Mouse (Mus musculus): ENCODE measurements at regions not wholly inside any gene's neighbourhood (a gene's known extent, or its start where the extent isn't known, plus 50 kb on each side); places are given as distances from the start of the nearest gene placed in this dataset.

DNA sequence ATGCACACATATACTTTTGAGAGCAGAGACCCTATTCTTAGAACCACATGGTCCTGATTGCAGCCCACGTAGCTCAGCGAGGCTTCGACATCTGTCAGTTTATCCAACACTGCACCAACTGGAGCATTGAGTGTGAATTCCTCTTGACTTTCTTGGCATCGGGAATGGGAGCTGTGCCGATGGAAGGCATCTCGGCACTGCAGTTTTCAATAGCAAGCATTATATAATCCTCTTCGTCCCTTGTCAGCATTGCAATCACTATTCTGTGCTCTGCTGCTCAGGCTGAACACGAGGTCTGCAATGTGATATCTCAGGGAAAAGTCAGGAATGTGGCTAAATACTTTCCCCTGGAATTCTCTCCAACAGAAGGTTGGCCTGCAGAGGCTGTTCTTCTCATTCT is 224.6 kb downstream of the Lnpk start:
- no peaks in the 10 kb centered on the region for H3K27me3 ChIP-seq (replicated peaks)
- no peaks in the 10 kb centered on the region for H3K9me3 ChIP-seq (replicated peaks)
- H3K4me2 ChIP-seq, result no peak overlapping the region
- H3K9ac ChIP-seq, result no peak overlapping the region
- H3K27ac ChIP-seq (ENCODE audit: poor library complexity, severe bottlenecking), result no peak overlapping the region
- WGBS, result 49% methylated on average over 8 of the region's 8 CpGs
- H3K4me3 ChIP-seq, result no peak overlapping the region
- ATAC-seq (ENCODE audit: insufficient number of reproducible peaks, low FRiP score), result no peak
- no peaks in the 10 kb centered on the region for H3K4me1 ChIP-seq (replicated peaks)
- no peaks in the 10 kb centered on the region for H3K36me3 ChIP-seq

DNA sequence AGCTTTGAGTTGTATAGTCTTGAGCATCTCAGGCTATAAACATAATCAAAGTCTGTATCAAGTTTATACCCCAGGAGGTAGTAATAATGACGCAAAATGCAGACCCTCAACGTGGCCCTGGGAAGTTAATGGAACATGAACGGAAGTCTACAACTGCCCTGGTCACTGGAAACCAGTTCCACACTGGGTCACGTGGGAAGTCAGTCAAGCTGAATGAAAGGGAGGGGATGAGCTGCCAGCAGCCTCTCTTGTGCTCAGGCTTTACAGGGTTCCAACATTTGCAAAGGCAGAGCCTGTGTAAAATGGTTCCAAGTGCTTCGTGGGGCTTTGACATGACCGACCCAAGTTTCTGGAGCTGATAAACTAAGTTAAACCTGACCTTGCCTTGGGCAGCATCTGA is 229.4 kb downstream of the Lnpk start:
- H3K9me3 ChIP-seq (replicated peaks), result no peaks in the 10 kb centered on the region
- H3K36me3 ChIP-seq, result no peaks in the 10 kb centered on the region
- no peak for ATAC-seq (ENCODE audit: insufficient number of reproducible peaks, low FRiP score)
- no peak overlapping the region for H3K4me3 ChIP-seq
- no peak overlapping the region for H3K4me2 ChIP-seq
- no peaks in the 10 kb centered on the region for H3K27me3 ChIP-seq (replicated peaks)
- no peaks in the 10 kb centered on the region for H3K4me1 ChIP-seq (replicated peaks)
- WGBS, result 74% methylated on average over 6 of the region's 6 CpGs
- no peak overlapping the region for H3K9ac ChIP-seq
- H3K27ac ChIP-seq (ENCODE audit: poor library complexity, severe bottlenecking), result no peak overlapping the region

DNA sequence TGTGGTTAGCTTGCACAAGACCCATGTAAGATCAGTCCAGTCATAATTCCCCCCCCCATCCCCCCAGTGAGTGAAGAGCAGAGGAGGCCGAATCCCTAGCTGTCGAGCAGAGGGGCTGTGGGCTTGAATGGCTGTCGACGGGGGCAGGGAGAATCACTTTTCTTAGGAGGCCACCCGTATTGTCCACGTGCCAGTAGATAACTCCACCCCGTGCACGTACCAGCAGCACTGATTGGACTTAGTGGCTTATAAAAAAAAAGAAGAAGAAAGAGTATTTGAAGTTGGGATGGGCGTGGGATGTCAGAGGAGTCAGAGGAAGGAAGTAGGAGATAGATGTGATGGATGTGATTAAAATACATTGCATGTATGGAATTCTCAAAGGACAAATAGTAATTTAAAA is 272.9 kb downstream of the Lnpk start:
- H3K9me3 ChIP-seq (replicated peaks), result no peaks in the 10 kb centered on the region
- no peak overlapping the region for H3K27ac ChIP-seq (ENCODE audit: poor library complexity, severe bottlenecking)
- H3K9ac ChIP-seq, result no peak overlapping the region
- no peaks in the 10 kb centered on the region; the same call in 1 of the 2 replicates for H3K27me3 ChIP-seq (replicated peaks)
- WGBS, result 71% methylated on average over 9 of the region's 9 CpGs
- no peaks in the 10 kb centered on the region for H3K4me1 ChIP-seq (replicated peaks)
- no peak for ATAC-seq (ENCODE audit: insufficient number of reproducible peaks, low FRiP score)
- H3K4me2 ChIP-seq, result no peak overlapping the region
- no peak overlapping the region for H3K4me3 ChIP-seq
- no peaks in the 10 kb centered on the region for H3K36me3 ChIP-seq

DNA sequence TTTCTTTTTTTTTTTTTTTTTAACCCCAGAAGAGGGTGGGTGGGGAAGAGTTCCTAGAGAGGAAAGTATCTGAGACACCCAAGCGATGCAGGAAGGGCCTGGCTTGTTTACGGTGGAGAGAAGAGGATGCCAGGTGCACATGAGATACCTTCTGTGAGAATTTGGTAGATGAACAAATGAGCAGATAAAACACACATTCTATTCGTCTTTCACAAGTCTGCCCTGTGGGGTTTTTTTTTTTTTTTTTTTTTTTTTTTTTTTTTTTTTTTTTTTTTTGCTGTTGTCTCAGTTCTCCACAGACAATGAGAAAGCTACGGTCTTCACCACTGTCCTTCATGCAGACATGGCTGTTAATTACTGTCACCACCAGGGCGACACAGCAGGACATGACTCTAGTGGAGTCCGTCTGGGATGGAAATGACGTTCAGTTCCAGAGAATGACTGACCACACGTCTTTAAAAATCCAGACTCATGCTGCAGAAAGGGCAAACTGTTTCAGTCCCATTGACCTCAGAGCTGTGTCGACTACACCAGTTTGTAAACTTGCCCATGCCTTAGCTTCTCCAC is 278.3 kb downstream of the Lnpk start:
- Histone ChIP-seq H3K4me1 (replicated peaks) (0 out of 2 replicates have a peak, but pooled peaks cover 2% of the 10 kb centered on the region), H3K9me3 (replicated peaks) (no peaks in the 10 kb centered on the region), H3K4me3 (peak overlapping the region; percentile 47), H3K9ac (no peak overlapping the region), H3K27ac (ENCODE audit: poor library complexity, severe bottlenecking) (no peak overlapping the region), H3K36me3 (no peaks in the 10 kb centered on the region), H3K27me3 (replicated peaks) (no peaks in the 10 kb centered on the region; the same call in 1 of the 2 replicates), H3K4me2 (peak overlapping the region; percentile 83)
- no peak for ATAC-seq (ENCODE audit: insufficient number of reproducible peaks, low FRiP score)
- WGBS, result 17% methylated on average over 9 of the region's 9 CpGs

DNA sequence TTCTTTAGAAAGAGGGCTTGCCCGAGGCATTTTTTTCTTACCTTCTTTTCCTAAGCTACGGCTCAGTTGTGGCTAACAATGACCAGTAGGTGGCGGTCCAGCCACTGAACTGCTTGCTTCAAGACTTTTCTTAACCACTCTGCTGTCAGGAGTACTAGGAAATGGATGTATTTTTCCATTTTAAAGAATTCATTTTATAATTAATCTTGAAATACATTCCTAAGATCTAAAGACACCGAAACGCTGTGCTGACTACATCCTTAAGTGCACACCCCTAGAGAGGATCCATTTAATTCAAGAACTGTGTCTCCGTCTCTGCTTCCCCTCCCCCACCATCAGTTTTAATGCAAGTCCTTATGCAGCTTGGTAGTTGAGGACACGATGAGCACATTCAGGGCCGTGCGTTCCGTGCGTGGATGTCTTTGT is 278.9 kb downstream of the Lnpk start:
- WGBS, result 4% methylated on average over 11 of the region's 11 CpGs
- H3K36me3 ChIP-seq, result no peaks in the 10 kb centered on the region
- no peak overlapping the region for H3K9ac ChIP-seq
- H3K4me1 ChIP-seq (replicated peaks), result 0 out of 2 replicates have a peak, but pooled peaks cover 2% of the 10 kb centered on the region
- peak overlapping the region; percentile 47 for H3K4me3 ChIP-seq
- H3K27me3 ChIP-seq (replicated peaks), result no peaks in the 10 kb centered on the region; the same call in 1 of the 2 replicates
- H3K27ac ChIP-seq (ENCODE audit: poor library complexity, severe bottlenecking), result no peak overlapping the region
- no peak for ATAC-seq (ENCODE audit: insufficient number of reproducible peaks, low FRiP score)
- H3K4me2 ChIP-seq, result peak overlapping the region; percentile 83
- no peaks in the 10 kb centered on the region for H3K9me3 ChIP-seq (replicated peaks)

DNA sequence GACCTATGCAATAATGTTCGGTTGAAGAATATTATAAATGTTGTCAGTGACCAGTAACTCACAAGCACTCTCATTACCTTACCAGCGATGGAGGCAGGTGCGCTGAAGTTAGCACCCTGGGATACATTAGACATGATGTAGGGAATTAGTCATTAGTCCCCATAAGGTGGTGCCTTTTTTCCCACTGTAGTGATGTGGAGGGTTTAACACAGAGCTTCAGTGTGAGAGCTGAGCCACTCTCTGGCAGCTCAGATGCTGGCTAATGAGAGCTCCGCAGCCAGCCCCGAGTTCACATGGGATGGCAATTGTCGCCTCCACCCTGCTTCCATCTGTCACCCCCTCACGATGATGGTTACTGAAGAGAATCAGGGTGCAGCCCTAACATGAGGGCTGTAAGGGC is 286.6 kb downstream of the Lnpk start:
- H3K4me3 ChIP-seq, result no peak overlapping the region
- no peak overlapping the region for H3K9ac ChIP-seq
- no peak overlapping the region for H3K27ac ChIP-seq (ENCODE audit: poor library complexity, severe bottlenecking)
- 0 out of 2 replicates have a peak, but pooled peaks cover 1% of the 10 kb centered on the region for H3K4me1 ChIP-seq (replicated peaks)
- no peaks in the 10 kb centered on the region; the same call in 1 of the 2 replicates for H3K27me3 ChIP-seq (replicated peaks)
- no peak for ATAC-seq (ENCODE audit: insufficient number of reproducible peaks, low FRiP score)
- WGBS, result 89% methylated on average over 7 of the region's 7 CpGs
- H3K4me2 ChIP-seq, result no peak overlapping the region
- no peaks in the 10 kb centered on the region for H3K36me3 ChIP-seq
- 0 out of 2 replicates have a peak, but pooled peaks cover 4% of the 10 kb centered on the region for H3K9me3 ChIP-seq (replicated peaks)

DNA sequence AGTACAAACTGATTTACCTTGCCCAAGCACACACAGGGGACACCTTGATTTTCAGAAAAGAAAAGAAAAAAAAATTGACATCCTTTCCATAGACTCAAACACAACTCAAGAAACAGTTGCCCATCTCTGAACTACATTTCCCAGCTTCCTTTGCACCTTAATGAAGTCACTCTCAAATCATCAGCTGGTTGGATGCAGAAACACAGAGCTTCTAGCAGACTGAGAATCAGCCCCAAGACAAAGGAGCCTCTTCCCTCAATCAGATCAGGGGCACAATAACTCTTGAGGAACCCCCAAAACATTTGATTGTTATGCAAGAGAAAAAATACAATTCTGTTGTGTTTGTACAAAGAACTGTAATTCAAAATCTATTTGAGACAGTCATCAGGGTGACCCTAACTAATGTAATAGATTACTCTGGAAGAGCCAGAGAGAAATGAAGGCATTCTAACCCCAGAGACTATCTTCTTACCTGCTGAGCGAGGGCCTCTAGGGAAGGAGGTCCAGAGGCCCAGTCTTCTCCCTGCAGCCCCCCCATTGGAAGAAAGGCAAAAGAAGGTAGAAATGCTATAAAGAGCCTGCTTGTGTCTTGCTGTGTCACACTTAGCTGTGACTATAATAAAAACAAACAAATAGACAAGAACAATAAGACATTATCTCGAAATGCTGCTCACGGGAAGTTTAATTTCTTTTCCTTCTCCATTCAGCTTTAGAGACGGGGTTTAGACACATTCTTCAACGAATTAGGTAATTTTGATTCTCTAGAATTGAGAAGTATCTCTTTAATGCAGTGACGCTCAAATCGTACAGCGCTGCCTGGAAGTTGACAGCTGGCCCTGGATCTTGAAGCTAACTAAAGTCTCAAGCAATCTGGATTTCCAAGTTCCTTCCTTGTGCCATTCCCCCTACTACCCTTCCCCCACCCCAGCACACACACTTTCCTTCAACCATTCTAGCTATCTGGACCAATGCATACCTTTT is 287.5 kb downstream of the Lnpk start:
- H3K4me3 ChIP-seq, result no peak overlapping the region
- no peak overlapping the region for H3K9ac ChIP-seq
- H3K4me1 ChIP-seq (replicated peaks), result no peaks in the 10 kb centered on the region
- no peaks in the 10 kb centered on the region for H3K27me3 ChIP-seq (replicated peaks)
- 75% methylated on average over 8 of the region's 8 CpGs for WGBS
- H3K4me2 ChIP-seq, result no peak overlapping the region
- H3K9me3 ChIP-seq (replicated peaks), result 0 out of 2 replicates have a peak, but pooled peaks cover 8% of the 10 kb centered on the region
- no peak for ATAC-seq (ENCODE audit: insufficient number of reproducible peaks, low FRiP score)
- H3K27ac ChIP-seq (ENCODE audit: poor library complexity, severe bottlenecking), result no peak overlapping the region
- no peaks in the 10 kb centered on the region for H3K36me3 ChIP-seq

DNA sequence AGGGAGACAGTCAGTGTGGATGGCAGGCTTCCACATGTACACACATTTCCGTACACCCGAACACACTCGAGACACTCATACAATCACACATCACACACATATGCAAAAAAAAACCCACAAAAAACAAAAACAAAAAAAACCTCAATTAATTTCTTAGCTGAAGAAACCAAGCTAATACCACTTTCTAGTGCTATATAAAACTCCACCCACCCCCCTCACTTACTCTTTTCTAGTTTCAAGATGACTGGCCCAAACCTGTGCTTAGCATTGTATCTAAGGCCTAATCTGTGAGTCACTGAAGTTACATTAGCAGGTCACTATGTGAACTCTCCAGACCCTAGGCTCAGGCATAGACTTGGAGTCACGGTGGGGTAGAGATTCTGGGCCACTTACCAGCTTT is 293.6 kb downstream of the Lnpk start:
- no peak overlapping the region for H3K27ac ChIP-seq (ENCODE audit: poor library complexity, severe bottlenecking)
- 79% methylated on average over 4 of the region's 4 CpGs for WGBS
- H3K9me3 ChIP-seq (replicated peaks), result 0 out of 2 replicates have a peak, but pooled peaks cover 6% of the 10 kb centered on the region
- ATAC-seq (ENCODE audit: insufficient number of reproducible peaks, low FRiP score), result no peak
- no peak overlapping the region for H3K4me2 ChIP-seq
- H3K27me3 ChIP-seq (replicated peaks), result no peaks in the 10 kb centered on the region
- H3K36me3 ChIP-seq, result no peaks in the 10 kb centered on the region
- no peaks in the 10 kb centered on the region for H3K4me1 ChIP-seq (replicated peaks)
- H3K9ac ChIP-seq, result no peak overlapping the region
- no peak overlapping the region for H3K4me3 ChIP-seq

DNA sequence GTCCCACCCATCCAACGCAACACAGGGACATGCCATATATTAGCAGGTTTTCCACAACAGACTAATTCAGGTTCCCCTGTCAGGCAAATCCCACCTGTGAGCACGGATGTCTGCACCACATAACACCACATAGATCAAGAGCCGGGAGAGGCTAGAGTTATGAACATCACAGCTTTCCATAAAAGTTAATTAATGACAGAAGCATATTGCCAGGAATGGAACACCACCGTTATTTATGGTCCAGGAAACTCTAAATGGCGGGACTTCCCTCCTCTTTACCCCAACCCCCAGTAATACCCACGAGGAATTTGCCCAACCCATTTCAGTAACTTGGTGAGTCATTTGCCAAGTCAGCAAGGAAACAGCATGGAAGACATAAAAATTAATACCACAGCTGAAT is 314.3 kb downstream of the Lnpk start:
- Histone ChIP-seq H3K4me3 (no peak overlapping the region), H3K9me3 (replicated peaks) (no peaks in the 10 kb centered on the region), H3K9ac (no peak overlapping the region), H3K4me1 (replicated peaks) (no peaks in the 10 kb centered on the region), H3K4me2 (no peak overlapping the region), H3K36me3 (no peaks in the 10 kb centered on the region), H3K27ac (ENCODE audit: poor library complexity, severe bottlenecking) (no peak overlapping the region), H3K27me3 (replicated peaks) (no peaks in the 10 kb centered on the region)
- 82% methylated on average over 6 of the region's 6 CpGs for WGBS
- no peak for ATAC-seq (ENCODE audit: insufficient number of reproducible peaks, low FRiP score)

DNA sequence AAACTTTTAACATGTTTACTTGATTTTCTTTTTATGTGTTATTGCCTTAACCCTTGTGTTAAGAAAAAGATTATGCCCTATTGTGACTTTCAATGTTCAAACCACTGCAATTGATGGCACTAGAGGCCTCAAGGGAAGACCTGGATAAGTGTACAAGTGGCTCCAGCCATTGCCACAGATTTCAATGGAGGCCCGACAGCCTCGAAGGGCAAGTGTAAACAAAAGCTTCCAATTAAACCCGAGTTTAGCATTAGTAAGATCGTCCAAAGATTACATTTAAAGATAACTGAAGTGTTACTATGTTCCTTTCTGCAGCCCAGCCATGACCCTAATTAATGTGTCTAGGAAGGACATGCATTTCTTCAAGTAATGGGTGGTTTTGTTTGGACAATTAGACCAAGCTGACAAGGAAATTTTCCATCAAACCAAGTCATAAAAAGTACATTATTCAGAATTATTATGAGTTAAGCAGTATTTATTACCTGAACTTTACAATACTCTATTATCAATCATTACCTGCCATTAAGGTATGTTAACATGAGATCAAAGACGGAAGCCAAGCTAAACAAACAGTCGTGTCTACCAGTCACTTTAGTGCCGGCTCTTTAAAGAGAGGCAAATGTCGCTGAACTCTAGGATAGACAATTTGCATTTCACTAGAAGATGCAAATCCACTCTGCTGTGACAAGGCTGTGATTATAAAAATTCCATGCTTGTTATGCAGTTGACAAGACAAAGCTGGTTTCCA is 322.0 kb downstream of the Lnpk start:
- Histone ChIP-seq H3K36me3 (no peaks in the 10 kb centered on the region), H3K4me2 (no peak overlapping the region), H3K4me3 (no peak overlapping the region), H3K4me1 (replicated peaks) (no peaks in the 10 kb centered on the region), H3K27me3 (replicated peaks) (no peaks in the 10 kb centered on the region), H3K27ac (ENCODE audit: poor library complexity, severe bottlenecking) (no peak overlapping the region), H3K9ac (no peak overlapping the region), H3K9me3 (replicated peaks) (no peaks in the 10 kb centered on the region)
- WGBS, result 56% methylated on average over 8 of the region's 8 CpGs
- ATAC-seq (ENCODE audit: insufficient number of reproducible peaks, low FRiP score), result no peak

DNA sequence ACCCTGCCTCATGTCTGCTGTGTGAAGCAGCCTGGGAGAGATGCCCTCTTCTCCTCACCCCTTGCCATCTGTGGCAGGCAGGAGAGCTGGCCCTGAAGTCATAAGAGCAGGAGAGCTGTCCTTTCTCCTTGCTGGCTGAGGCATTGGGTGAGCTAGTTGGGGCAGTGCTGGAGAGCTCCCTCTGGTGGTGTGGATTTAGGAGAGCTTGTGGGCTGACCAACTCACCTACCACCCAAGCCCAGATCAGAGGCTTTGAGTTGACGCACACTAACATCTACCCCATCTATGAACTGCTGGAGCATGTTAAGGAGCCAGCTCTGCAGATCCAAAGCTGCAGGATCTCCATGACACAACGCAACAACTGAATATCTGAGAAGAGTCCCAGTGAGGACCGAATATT is 331.7 kb downstream of the Lnpk start:
- 91% methylated on average over 3 of the region's 3 CpGs for WGBS
- Histone ChIP-seq H3K4me2 (no peak overlapping the region), H3K27ac (ENCODE audit: poor library complexity, severe bottlenecking) (no peak overlapping the region), H3K27me3 (replicated peaks) (no peaks in the 10 kb centered on the region), H3K9ac (no peak overlapping the region), H3K36me3 (no peaks in the 10 kb centered on the region), H3K9me3 (replicated peaks) (no peaks in the 10 kb centered on the region), H3K4me1 (replicated peaks) (no peaks in the 10 kb centered on the region), H3K4me3 (no peak overlapping the region)
- no peak for ATAC-seq (ENCODE audit: insufficient number of reproducible peaks, low FRiP score)
